Mouse (Mus musculus): ENCODE data around the gene Fscb.

Fscb gene

DNA sequence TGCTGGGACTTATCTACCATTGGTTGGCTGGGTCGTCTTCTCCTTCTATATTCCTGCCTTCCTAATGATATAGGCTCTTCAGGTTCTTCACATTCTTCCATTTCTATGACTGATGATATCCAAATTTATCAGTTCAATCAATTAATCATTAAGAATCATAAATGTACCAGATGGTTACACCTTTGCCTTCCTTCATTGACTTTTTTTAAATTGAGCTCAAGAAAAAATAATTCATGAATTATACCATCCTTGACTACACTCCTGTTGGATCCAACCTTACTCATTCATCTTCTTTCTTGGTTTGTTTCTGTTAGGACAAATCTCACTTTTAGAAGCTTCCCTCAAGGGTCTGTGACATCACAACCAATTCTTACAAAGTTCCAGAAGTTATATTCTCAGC is at the start of gene Fscb:
Fscb (minus strand) TSS at position 101 of the 400 bp plus-strand sequence.
- no peak for DNase-seq (ENCODE audit: low spot score in 2 of 2)

DNA sequence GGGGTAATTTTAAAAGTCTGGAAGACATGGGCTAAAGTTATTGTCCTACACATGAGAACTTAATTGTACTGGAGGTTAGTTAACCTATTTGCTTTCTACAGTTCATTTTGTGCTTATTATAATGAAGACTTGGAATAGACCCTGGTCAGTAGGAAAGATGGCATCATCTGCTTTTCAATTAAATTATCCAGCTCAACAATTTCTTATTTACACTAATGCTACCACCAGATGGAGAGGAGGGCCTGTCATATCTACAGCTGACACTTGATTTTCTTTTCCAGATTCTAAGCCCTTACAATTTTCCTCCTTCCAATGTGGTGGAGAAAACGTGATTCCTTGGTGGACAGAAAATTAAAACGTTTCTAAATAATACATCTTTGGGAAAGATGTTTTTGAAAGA is 42.3 kb upstream of the Fscb start:
- no peak for DNase-seq (ENCODE audit: low spot score in 2 of 2)

DNA sequence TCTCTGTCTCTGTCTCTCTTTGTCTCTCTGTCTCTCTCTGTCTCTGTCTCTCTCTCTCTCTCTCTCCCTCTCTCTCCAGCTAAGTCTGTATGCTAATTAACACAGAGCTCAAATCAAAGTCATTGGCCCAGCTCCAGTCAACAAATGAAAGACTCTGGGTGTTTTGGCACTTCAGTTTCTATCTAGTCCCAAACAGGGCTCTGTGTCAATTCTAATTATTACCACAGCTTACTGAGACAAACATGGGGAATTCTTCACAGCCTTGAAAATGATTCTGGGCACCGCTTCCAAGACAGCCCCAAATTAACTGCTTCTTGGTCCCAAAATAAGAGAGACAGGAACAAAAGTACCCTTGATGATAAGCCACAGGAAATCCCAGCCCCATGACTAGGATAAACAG is 38.9 kb upstream of the Fscb start:
- DNase-seq (ENCODE audit: low spot score in 2 of 2) = no peak

DNA sequence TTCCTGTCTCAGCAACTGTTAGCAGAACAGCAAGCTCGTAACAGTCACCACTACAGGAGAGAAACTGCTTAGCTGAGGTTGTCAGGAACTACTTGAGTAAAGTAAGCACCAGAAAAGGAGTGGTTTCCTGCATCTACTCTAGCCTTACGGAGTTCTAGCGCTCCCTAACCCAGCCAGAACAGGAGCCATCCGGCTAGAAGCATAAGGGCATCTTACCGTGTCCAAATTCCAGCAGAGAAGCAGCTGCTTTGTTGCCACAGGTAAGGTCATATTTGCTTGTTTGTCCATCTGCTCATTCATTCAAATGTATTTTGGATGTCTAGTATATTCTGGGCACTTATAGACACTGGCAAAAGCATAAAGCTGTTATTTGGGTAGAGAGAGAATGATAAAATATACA is 23.2 kb upstream of the Fscb start:
- no peak for DNase-seq (ENCODE audit: low spot score in 2 of 2)

DNA sequence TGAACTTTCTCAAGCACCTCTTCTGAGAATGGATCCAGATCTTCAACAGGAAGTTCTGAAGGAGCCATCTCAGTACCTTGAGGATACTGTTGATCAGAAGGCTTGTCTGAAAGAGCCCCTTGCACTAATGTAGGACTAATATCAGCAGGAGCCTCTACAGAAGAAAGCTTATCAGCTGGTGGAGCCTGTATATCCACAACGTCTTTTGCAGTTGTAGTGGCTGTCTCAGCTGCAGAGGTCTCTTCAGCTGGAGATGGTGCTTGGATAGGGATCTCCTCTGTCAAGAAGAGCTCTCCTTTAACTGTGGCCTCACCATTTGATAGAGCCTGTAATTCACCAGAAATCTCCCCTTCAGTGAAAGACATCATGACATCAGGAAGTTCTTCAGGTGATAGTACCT is 875 bp downstream of the Fscb start:
- no peak for DNase-seq (ENCODE audit: low spot score in 2 of 2)

DNA sequence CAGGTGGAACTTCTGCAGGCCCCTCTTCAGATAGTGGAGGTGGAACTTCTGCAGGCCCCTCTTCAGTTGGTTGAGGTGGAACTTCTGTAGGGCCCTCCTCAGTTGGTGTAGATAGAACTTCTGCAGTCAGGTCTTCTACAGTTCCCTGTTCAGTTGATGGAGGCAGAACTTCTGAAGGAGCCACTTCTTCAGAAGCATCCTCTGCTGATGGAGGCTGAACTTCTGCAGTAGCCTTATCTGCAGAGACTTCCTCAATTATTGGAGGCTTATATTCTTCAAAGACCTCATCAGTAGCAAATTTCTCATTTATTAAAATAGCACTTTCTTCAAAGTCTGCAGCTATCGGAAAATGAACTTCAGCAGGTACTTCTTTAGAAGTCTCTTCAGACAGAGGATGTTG is 1.4 kb downstream of the Fscb start:
- no peak for DNase-seq (ENCODE audit: low spot score in 2 of 2)

DNA sequence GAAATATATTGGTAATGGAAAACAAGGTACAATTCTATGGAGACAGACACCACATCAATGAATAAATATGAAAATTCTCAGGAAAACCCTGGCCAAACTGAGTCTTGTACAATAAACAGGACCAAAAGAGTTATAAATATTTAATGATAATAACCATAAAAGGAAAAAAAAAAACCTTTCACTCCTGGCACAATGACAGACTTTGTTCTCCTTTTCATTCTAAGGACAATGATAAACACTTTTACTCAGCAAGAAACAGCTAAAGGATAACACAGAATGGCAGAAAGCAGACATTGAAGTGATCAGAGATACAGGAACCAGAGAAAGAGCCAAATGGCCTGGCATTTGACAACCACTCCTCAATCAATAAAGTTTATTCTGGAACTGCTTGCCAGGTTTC is 19.3 kb downstream of the Fscb start:
- DNase-seq (ENCODE audit: low spot score in 2 of 2) = no peak

DNA sequence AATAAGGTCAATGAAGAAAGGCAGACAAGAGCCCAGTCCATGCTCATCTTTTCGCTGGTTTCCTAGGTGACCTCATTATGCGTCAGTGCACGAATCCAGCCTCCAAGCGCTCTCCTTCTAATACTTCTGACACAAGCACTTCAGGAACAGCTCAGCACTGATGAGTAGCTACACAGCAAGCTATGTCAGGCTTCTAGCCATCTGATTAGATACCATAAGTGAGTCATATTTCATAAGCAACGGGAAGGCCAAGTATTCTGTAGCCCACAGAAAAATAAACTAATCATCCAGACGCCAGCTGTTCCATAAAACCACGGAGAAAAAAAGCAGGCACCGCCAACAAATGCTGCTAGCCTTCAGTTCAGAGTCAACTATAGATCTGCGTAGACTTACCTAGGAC is 24.6 kb downstream of the Fscb start:
- no peak for DNase-seq (ENCODE audit: low spot score in 2 of 2)

DNA sequence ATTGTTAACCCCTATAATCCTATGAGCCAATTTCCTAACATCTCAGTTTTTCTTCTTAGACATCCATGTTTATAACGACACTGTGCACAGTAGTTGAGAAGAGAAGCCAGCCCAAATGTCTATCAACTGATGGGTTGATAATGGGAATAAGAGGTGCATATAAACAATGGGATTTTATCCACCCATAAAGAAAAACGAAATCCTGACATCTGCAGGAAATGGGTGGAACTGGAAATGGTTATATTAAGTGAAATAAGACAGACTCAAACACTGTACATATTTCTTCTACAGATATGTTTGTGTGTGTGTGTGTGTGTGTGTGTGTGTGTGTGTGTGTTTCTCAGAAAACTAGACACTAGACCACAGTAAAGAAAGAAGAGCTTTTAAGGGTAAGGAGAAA is 37.8 kb downstream of the Fscb start:
- no peak for DNase-seq (ENCODE audit: low spot score in 2 of 2)

Measured in spleen, postnatal 10 days (tissue).